Mouse (Mus musculus): ENCODE results near the gene Sh3bp4. TPM values are rescaled to one million over a fixed set of nuclear protein-coding genes. Genes with fewer than 3 reads are reported as not detected.

Gene Sh3bp4
- polyA plus RNA-seq, 1 experiment = 3.2 TPM

GRCm38 (mm10) chr1:89117062-89117461 is 46.8 kb downstream of the Sh3bp4 start:
- H3K4me1 ChIP-seq (ENCODE audit: control insufficient read depth, insufficient read depth, low read length) = no peaks in the 10 kb centered on the region
- TF ChIP-seq CTCF (IDR thresholded peaks at IDR 0.05; ENCODE audit: low read depth, low read length) = no peak
- TF ChIP-seq POLR2A (IDR thresholded peaks at IDR 0.05; ENCODE audit: borderline replicate concordance, low read depth, low read length) = no peak
- H3K4me3 ChIP-seq (ENCODE audit: insufficient read depth, low read length) = no peak overlapping the region
- H3K27ac ChIP-seq (ENCODE audit: insufficient read depth, low read depth, low read length) = no peak overlapping the region

GRCm38 (mm10) chr1:89118076-89118475 is 47.9 kb downstream of the Sh3bp4 start:
- H3K4me1 ChIP-seq (ENCODE audit: control insufficient read depth, insufficient read depth, low read length) = no peaks in the 10 kb centered on the region
- no peak overlapping the region for H3K4me3 ChIP-seq (ENCODE audit: insufficient read depth, low read length)
- H3K27ac ChIP-seq (ENCODE audit: insufficient read depth, low read depth, low read length) = no peak overlapping the region
- no peak for TF ChIP-seq CTCF (IDR thresholded peaks at IDR 0.05; ENCODE audit: low read depth, low read length)
- TF ChIP-seq POLR2A (IDR thresholded peaks at IDR 0.05; ENCODE audit: borderline replicate concordance, low read depth, low read length) = no peak

- Histone ChIP-seq H3K27ac (ENCODE audit: insufficient read depth, low read depth, low read length) (no peak overlapping the region), H3K4me1 (ENCODE audit: control insufficient read depth, insufficient read depth, low read length) (no peaks in the 10 kb centered on the region), H3K4me3 (ENCODE audit: insufficient read depth, low read length) (no peak overlapping the region)
- TF ChIP-seq CTCF (IDR thresholded peaks at IDR 0.05; ENCODE audit: low read depth, low read length) = no peak
- TF ChIP-seq POLR2A (IDR thresholded peaks at IDR 0.05; ENCODE audit: borderline replicate concordance, low read depth, low read length) = no peak
Measured at GRCm38 (mm10) chr1:89118836-89119235, 48.6 kb downstream of the Sh3bp4 start.

DNA sequence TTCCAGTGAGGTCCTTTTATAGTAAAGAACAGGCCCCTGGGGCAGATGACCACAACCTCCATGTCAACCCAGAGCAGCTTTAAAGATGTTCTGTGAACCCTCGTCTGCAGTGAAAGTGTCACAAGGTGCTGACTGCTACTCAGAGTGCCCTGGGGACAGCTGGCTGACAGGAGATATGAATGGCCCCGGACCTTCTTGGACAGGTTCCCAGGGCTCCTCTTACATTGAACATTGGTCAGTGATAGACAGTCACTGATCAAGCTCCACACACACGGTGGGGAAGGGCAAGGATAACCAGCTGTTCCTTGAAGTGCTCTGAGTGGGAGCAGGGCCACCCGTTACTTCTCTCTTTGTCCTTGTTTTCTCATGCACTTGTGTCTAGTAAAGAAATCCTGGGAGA is 50.1 kb downstream of the Sh3bp4 start:
- Histone ChIP-seq H3K4me1 (ENCODE audit: control insufficient read depth, insufficient read depth, low read length) (no peaks in the 10 kb centered on the region), H3K27ac (ENCODE audit: insufficient read depth, low read depth, low read length) (no peak overlapping the region), H3K4me3 (ENCODE audit: insufficient read depth, low read length) (no peak overlapping the region)
- no peak for TF ChIP-seq POLR2A (IDR thresholded peaks at IDR 0.05; ENCODE audit: borderline replicate concordance, low read depth, low read length)
- TF ChIP-seq CTCF (IDR thresholded peaks at IDR 0.05; ENCODE audit: low read depth, low read length) = no peak

DNA sequence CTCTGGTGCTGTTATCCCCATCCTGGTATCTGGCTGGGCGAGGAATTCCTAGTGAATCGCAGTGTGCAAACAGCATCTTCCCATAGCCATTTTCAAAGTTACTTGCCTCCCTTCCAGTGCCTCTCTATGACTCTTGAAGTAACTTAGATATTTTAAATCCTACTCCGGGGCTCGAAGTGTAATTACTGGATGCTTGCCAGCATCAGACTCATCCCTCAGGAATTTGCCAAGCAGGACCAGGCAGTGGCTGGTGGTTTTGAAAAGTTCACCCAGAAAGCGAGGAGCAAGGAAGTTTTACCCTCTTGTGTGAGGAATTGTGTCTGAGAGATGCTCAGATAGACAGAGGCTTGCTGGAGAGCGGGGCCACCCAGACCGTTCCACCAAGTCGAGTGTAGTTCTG is 51.3 kb downstream of the Sh3bp4 start:
- H3K4me3 ChIP-seq (ENCODE audit: insufficient read depth, low read length) = no peak overlapping the region
- no peak overlapping the region for H3K27ac ChIP-seq (ENCODE audit: insufficient read depth, low read depth, low read length)
- no peaks in the 10 kb centered on the region for H3K4me1 ChIP-seq (ENCODE audit: control insufficient read depth, insufficient read depth, low read length)
- TF ChIP-seq POLR2A (IDR thresholded peaks at IDR 0.05; ENCODE audit: borderline replicate concordance, low read depth, low read length) (no peak), CTCF (IDR thresholded peaks at IDR 0.05; ENCODE audit: low read depth, low read length) (no peak)

GRCm38 (mm10) chr1:89122376-89122775 is 52.2 kb downstream of the Sh3bp4 start:
- H3K4me3 ChIP-seq (ENCODE audit: insufficient read depth, low read length) = no peak overlapping the region
- H3K4me1 ChIP-seq (ENCODE audit: control insufficient read depth, insufficient read depth, low read length) = no peaks in the 10 kb centered on the region
- H3K27ac ChIP-seq (ENCODE audit: insufficient read depth, low read depth, low read length) = no peak overlapping the region
- TF ChIP-seq CTCF (IDR thresholded peaks at IDR 0.05; ENCODE audit: low read depth, low read length) (no peak), POLR2A (IDR thresholded peaks at IDR 0.05; ENCODE audit: borderline replicate concordance, low read depth, low read length) (no peak)

GRCm38 (mm10) chr1:89124076-89124475 is 53.9 kb downstream of the Sh3bp4 start:
- H3K4me3 ChIP-seq (ENCODE audit: insufficient read depth, low read length) = no peak overlapping the region
- H3K27ac ChIP-seq (ENCODE audit: insufficient read depth, low read depth, low read length) = no peak overlapping the region
- no peak for TF ChIP-seq CTCF (IDR thresholded peaks at IDR 0.05; ENCODE audit: low read depth, low read length)
- no peak for TF ChIP-seq POLR2A (IDR thresholded peaks at IDR 0.05; ENCODE audit: borderline replicate concordance, low read depth, low read length)
- no peaks in the 10 kb centered on the region for H3K4me1 ChIP-seq (ENCODE audit: control insufficient read depth, insufficient read depth, low read length)

- Histone ChIP-seq H3K4me3 (ENCODE audit: insufficient read depth, low read length) (no peak overlapping the region), H3K4me1 (ENCODE audit: control insufficient read depth, insufficient read depth, low read length) (no peaks in the 10 kb centered on the region), H3K27ac (ENCODE audit: insufficient read depth, low read depth, low read length) (no peak overlapping the region)
- TF ChIP-seq POLR2A (IDR thresholded peaks at IDR 0.05; ENCODE audit: borderline replicate concordance, low read depth, low read length) (no peak), CTCF (IDR thresholded peaks at IDR 0.05; ENCODE audit: low read depth, low read length) (no peak)
Measured at GRCm38 (mm10) chr1:89127163-89127562, 56.9 kb downstream of the Sh3bp4 start.

DNA sequence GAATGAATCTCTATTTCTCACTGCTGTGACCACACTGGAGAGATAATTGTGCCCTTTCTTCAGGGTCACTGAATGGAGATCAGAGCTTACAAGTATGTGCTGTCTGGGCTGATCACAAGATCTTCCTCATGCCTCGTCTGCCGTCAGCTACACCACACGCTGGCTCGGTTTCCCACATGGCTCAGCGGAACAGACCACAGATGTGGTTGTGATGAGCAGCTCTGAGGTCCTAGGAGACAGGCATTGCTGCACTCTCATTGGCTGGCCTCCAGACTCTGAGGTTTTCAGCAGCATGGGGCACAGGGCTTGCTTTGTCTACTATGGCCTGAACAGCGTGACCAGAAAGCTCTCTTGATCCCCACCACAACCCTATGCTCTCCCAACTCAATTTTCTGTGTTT is 60.2 kb downstream of the Sh3bp4 start:
- Histone ChIP-seq H3K4me3 (ENCODE audit: insufficient read depth, low read length) (no peak overlapping the region), H3K4me1 (ENCODE audit: control insufficient read depth, insufficient read depth, low read length) (no peaks in the 10 kb centered on the region), H3K27ac (ENCODE audit: insufficient read depth, low read depth, low read length) (no peak overlapping the region)
- no peak for TF ChIP-seq POLR2A (IDR thresholded peaks at IDR 0.05; ENCODE audit: borderline replicate concordance, low read depth, low read length)
- TF ChIP-seq CTCF (IDR thresholded peaks at IDR 0.05; ENCODE audit: low read depth, low read length) = no peak

DNA sequence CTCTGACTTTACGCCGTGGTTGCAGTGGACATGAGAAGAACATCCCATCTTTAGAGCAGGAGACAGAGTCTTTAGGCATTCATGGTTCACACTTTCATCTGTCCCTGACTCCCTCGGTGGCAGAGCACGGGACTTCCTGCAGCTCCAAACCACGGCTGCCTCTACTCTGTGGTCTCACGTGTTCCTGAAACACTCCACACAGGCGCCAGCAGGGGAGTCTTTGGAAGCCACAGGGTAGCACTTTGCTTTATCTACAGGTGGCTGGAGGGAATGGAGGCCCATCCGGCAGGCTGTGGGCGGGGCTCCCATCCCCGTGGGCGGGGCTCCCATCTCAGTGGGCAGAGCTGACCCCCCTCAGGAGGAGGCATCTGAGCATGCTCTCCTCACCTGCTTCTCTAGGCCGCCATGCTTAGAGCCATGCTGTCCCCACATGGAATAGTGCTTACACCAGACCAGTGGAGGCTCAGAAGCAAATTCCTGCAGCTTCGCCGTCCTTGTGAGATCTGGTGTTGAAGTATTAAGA is 60.9 kb downstream of the Sh3bp4 start:
- Histone ChIP-seq H3K4me1 (ENCODE audit: control insufficient read depth, insufficient read depth, low read length) (no peaks in the 10 kb centered on the region), H3K27ac (ENCODE audit: insufficient read depth, low read depth, low read length) (no peak overlapping the region), H3K4me3 (ENCODE audit: insufficient read depth, low read length) (no peak overlapping the region)
- TF ChIP-seq CTCF (IDR thresholded peaks at IDR 0.05; ENCODE audit: low read depth, low read length) (no peak), POLR2A (IDR thresholded peaks at IDR 0.05; ENCODE audit: borderline replicate concordance, low read depth, low read length) (no peak)

GRCm38 (mm10) chr1:89131707-89132106 is 61.5 kb downstream of the Sh3bp4 start:
- H3K27ac ChIP-seq (ENCODE audit: insufficient read depth, low read depth, low read length) = no peak overlapping the region
- H3K4me1 ChIP-seq (ENCODE audit: control insufficient read depth, insufficient read depth, low read length) = no peaks in the 10 kb centered on the region
- H3K4me3 ChIP-seq (ENCODE audit: insufficient read depth, low read length) = no peak overlapping the region
- no peak for TF ChIP-seq POLR2A (IDR thresholded peaks at IDR 0.05; ENCODE audit: borderline replicate concordance, low read depth, low read length)
- TF ChIP-seq CTCF (IDR thresholded peaks at IDR 0.05; ENCODE audit: low read depth, low read length) = no peak

Data from bone marrow macrophage, adult 2 months (primary cell).